Mouse (Mus musculus) liver, embryonic 13.5 days (tissue): ENCODE measurements around the gene Cldn1. TPM values are rescaled to one million over a fixed set of nuclear protein-coding genes. Genes with fewer than 3 reads are reported as not detected.

Source experiments
- ATAC-seq: fragments of 200-750 bp; cut with Nextera tagmentation; 2 replicates; pipeline ENCODE4 v1.8.0; 2017; ENCODE audit warnings: low read depth, mild to moderate bottlenecking, moderate number of reproducible peaks, moderate library complexity
- DNase-seq: peaks from one replicate; pipeline ENCODE4 v3.0.0; 2022
- H3K27ac ChIP-seq: fragments of 300-500 bp; sonication (generic); 2 replicates; pipeline ENCODE4 v1.5.1; 2015; ENCODE audit warnings: moderate library complexity, mild to moderate bottlenecking, inconsistent platforms
- H3K27me3 ChIP-seq: fragments of 300-500 bp; sonication (generic); 2 replicates; pipeline ENCODE4 v1.6.1; 2015; ENCODE audit warnings: mild to moderate bottlenecking, inconsistent platforms
- H3K36me3 ChIP-seq: fragments of 300-500 bp; sonication (generic); 2 replicates; pipeline ENCODE4 v1.6.1; 2015; ENCODE audit warnings: mild to moderate bottlenecking, inconsistent platforms
- H3K4me1 ChIP-seq: fragments of 300-500 bp; sonication (generic); replicated peaks from 2 replicates; pipeline ENCODE4 v1.6.1; 2015; ENCODE audit warnings: inconsistent platforms
- H3K4me2 ChIP-seq: fragments of 300-500 bp; sonication (generic); 2 replicates; pipeline ENCODE4 v1.6.1; 2015; ENCODE audit warnings: inconsistent platforms, mild to moderate bottlenecking, moderate library complexity
- H3K4me3 ChIP-seq: fragments of 300-500 bp; sonication (generic); replicated peaks from 2 replicates; pipeline ENCODE4 v1.5.1; 2015; ENCODE audit warnings: mild to moderate bottlenecking, inconsistent platforms
- H3K9ac ChIP-seq: fragments of 300-500 bp; sonication (generic); 2 replicates; pipeline ENCODE4 v1.6.1; 2015; ENCODE audit warnings: mild to moderate bottlenecking, inconsistent platforms
- H3K9me3 ChIP-seq: fragments of 300-500 bp; sonication (generic); replicated peaks from 2 replicates; pipeline ENCODE4 v1.6.1; 2016; ENCODE audit warnings: inconsistent platforms
- WGBS: fragments of 180-500 bp; shearing (Covaris S2); methylation state at CpG from one replicate; pipeline ENCODE4 v1.1.7; 2015; ENCODE audit not compliant: insufficient replicate concordance; 5-methylcytosine and 5-hydroxymethylcytosine counted together
- polyA plus RNA-seq: library from polyadenylated mRNA; unstranded; fragments of >200 nt; fragmentation: Nextera tagmentation; extraction: Ambion mirVana; gene quantifications from 2 replicates; pipeline ENCODE4 v1.2.1, GENCODE M21; 2015

The Cldn1 gene
- polyA plus RNA-seq, result 17.8 and 24.3 TPM in 2 replicates

- peaks cover 3% of the 10 kb centered on the region; the same call in 1 of the 2 replicates for H3K27me3 ChIP-seq
- H3K4me1 ChIP-seq, result no peaks in the 10 kb centered on the region
- no peaks in the 10 kb centered on the region for H3K9me3 ChIP-seq
- peak; percentile 54; the same call in 1 of the 2 replicates for ATAC-seq
- no peaks in the 10 kb centered on the region for H3K36me3 ChIP-seq
- peak within 1 kb of the TSS; percentile 58 for H3K9ac ChIP-seq
- 7% methylated on average over 33 of the region's 33 CpGs for WGBS
- H3K4me2 ChIP-seq, result peak within 1 kb of the TSS; percentile 44
- peak; percentile 27 for DNase-seq
- H3K27ac ChIP-seq, result no peak within 1 kb of the TSS
- H3K4me3 ChIP-seq, result peak within 1 kb of the TSS; percentile 51
Observed at GRCm38 (mm10) chr16:26371325-26372053, at the start of gene Cldn1. TSS of gene Cldn1 (minus strand) at chr16:26371841.

- Histone ChIP-seq H3K27me3 (no peaks in the 10 kb centered on the region), H3K27ac (no peak overlapping the region), H3K9me3 (no peaks in the 10 kb centered on the region), H3K4me3 (no peak overlapping the region), H3K9ac (no peak overlapping the region), H3K4me2 (no peak overlapping the region), H3K4me1 (no peaks in the 10 kb centered on the region), H3K36me3 (no peaks in the 10 kb centered on the region)
- ATAC-seq (no peak), DNase-seq (no peak)
- 67% methylated on average over 3 of the region's 3 CpGs for WGBS
Observed at GRCm38 (mm10) chr16:26418616-26419015, 47.0 kb upstream of the Cldn1 start.

- no peak for ATAC-seq
- Histone ChIP-seq H3K4me1 (no peaks in the 10 kb centered on the region), H3K27me3 (no peaks in the 10 kb centered on the region), H3K4me3 (no peak overlapping the region), H3K36me3 (no peaks in the 10 kb centered on the region), H3K27ac (no peak overlapping the region), H3K4me2 (no peak overlapping the region), H3K9ac (no peak overlapping the region), H3K9me3 (no peaks in the 10 kb centered on the region)
- no peak for DNase-seq
- WGBS, result 44% methylated on average over 1 of the region's 1 CpGs
Observed at GRCm38 (mm10) chr16:26404070-26404469, 32.4 kb upstream of the Cldn1 start.

GRCm38 (mm10) chr16:26400971-26401370 is 29.3 kb upstream of the Cldn1 start:
- Histone ChIP-seq H3K9me3 (no peaks in the 10 kb centered on the region), H3K4me3 (no peak overlapping the region), H3K27ac (no peak overlapping the region), H3K4me2 (no peak overlapping the region), H3K4me1 (no peaks in the 10 kb centered on the region), H3K9ac (no peak overlapping the region), H3K36me3 (no peaks in the 10 kb centered on the region), H3K27me3 (no peaks in the 10 kb centered on the region)
- DNase-seq (no peak), ATAC-seq (no peak)
- 38% methylated on average over 3 of the region's 3 CpGs for WGBS

GRCm38 (mm10) chr16:26400549-26400948 is 28.9 kb upstream of the Cldn1 start:
- Histone ChIP-seq H3K4me2 (no peak overlapping the region), H3K4me1 (no peaks in the 10 kb centered on the region), H3K4me3 (no peak overlapping the region), H3K9ac (no peak overlapping the region), H3K9me3 (no peaks in the 10 kb centered on the region), H3K36me3 (no peaks in the 10 kb centered on the region), H3K27me3 (no peaks in the 10 kb centered on the region), H3K27ac (no peak overlapping the region)
- ATAC-seq (no peak), DNase-seq (no peak)
- WGBS, result 62% methylated on average over 4 of the region's 4 CpGs

- Histone ChIP-seq H3K4me3 (no peak overlapping the region), H3K9me3 (no peaks in the 10 kb centered on the region), H3K27me3 (no peaks in the 10 kb centered on the region), H3K36me3 (no peaks in the 10 kb centered on the region), H3K9ac (no peak overlapping the region), H3K4me2 (no peak overlapping the region), H3K27ac (no peak overlapping the region), H3K4me1 (no peaks in the 10 kb centered on the region)
- no peak for DNase-seq
- ATAC-seq, result no peak
- WGBS, result 60% methylated on average over 4 of the region's 4 CpGs
Observed at GRCm38 (mm10) chr16:26390936-26391335, 19.3 kb upstream of the Cldn1 start.

- Histone ChIP-seq H3K9me3 (no peaks in the 10 kb centered on the region), H3K4me3 (no peak overlapping the region), H3K4me2 (no peak overlapping the region), H3K27me3 (no peaks in the 10 kb centered on the region), H3K27ac (no peak overlapping the region), H3K9ac (no peak overlapping the region), H3K4me1 (no peaks in the 10 kb centered on the region), H3K36me3 (no peaks in the 10 kb centered on the region)
- WGBS, result 35% methylated on average over 2 of the region's 2 CpGs
- no peak for ATAC-seq
- no peak for DNase-seq
Observed at GRCm38 (mm10) chr16:26386159-26386558, 14.5 kb upstream of the Cldn1 start.

- DNase-seq (no peak), ATAC-seq (peak; percentile 69)
- Histone ChIP-seq H3K27ac (no peak overlapping the region; the same call in 1 of the 2 replicates), H3K9ac (no peak overlapping the region), H3K4me3 (no peak overlapping the region), H3K4me1 (no peaks in the 10 kb centered on the region), H3K4me2 (no peak overlapping the region), H3K36me3 (no peaks in the 10 kb centered on the region), H3K9me3 (no peaks in the 10 kb centered on the region), H3K27me3 (no peaks in the 10 kb centered on the region)
- WGBS, result 45% methylated on average over 5 of the region's 5 CpGs
Observed at GRCm38 (mm10) chr16:26384112-26384649, 12.5 kb upstream of the Cldn1 start.

- Histone ChIP-seq H3K4me1 (0 out of 2 replicates have a peak, but pooled peaks cover 3% of the 10 kb centered on the region), H3K36me3 (no peaks in the 10 kb centered on the region), H3K27ac (no peak overlapping the region), H3K27me3 (no peaks in the 10 kb centered on the region), H3K4me2 (no peak overlapping the region), H3K4me3 (no peak overlapping the region), H3K9me3 (no peaks in the 10 kb centered on the region), H3K9ac (no peak overlapping the region)
- ATAC-seq (peak; percentile 77), DNase-seq (no peak)
- 62% methylated on average over 5 of the region's 5 CpGs for WGBS
Observed at GRCm38 (mm10) chr16:26377170-26377569, 5.5 kb upstream of the Cldn1 start.

GRCm38 (mm10) chr16:26370127-26370526 is 1.5 kb downstream of the Cldn1 start:
- Histone ChIP-seq H3K27me3 (peaks cover 3% of the 10 kb centered on the region; the same call in 1 of the 2 replicates), H3K4me1 (no peaks in the 10 kb centered on the region), H3K36me3 (no peaks in the 10 kb centered on the region), H3K27ac (no peak overlapping the region), H3K9ac (no peak overlapping the region; the same call in 1 of the 2 replicates), H3K4me3 (peak overlapping the region; percentile 51), H3K9me3 (no peaks in the 10 kb centered on the region), H3K4me2 (peak overlapping the region; percentile 44)
- DNase-seq (no peak), ATAC-seq (no peak)
- 68% methylated on average over 1 of the region's 1 CpGs for WGBS

- Histone ChIP-seq H3K4me3 (0 out of 2 replicates have a peak overlapping the region, but pooled peaks have one; percentile 18), H3K9me3 (no peaks in the 10 kb centered on the region), H3K9ac (no peak overlapping the region), H3K27ac (peak overlapping the region; percentile 43), H3K4me1 (no peaks in the 10 kb centered on the region), H3K36me3 (no peaks in the 10 kb centered on the region), H3K4me2 (peak overlapping the region; percentile 25), H3K27me3 (peaks cover 3% of the 10 kb centered on the region; the same call in 1 of the 2 replicates)
- no peak for DNase-seq
- ATAC-seq, result no peak
- 59% methylated on average over 7 of the region's 7 CpGs for WGBS
Observed at GRCm38 (mm10) chr16:26369044-26369730, 2.5 kb downstream of the Cldn1 start.
